Mouse (Mus musculus): ENCODE measurements around the gene Rpa2.
"Not testable (repeated sequence)": the region's sequence is repeated elsewhere in the genome, so short reads cannot be mapped to it uniquely, and the experiment has no call there.

The Rpa2 gene

GRCm38 (mm10) chr4:132762602-132763001, 5.5 kb upstream of the Rpa2 start:
- in situ Hi-C loops (cut with MboI), result no loop called here

- in situ Hi-C loops (cut with MboI), result not testable (repeated sequence)
Measured at GRCm38 (mm10) chr4:132763125-132763524, 5.0 kb upstream of the Rpa2 start.

GRCm38 (mm10) chr4:132771776-132772175, 3.6 kb downstream of the Rpa2 start:
- in situ Hi-C loops (cut with MboI), result no loop called here

GRCm38 (mm10) chr4:132774905-132775304, 6.8 kb downstream of the Rpa2 start:
- in situ Hi-C loops (cut with MboI), result loop anchor here (5.0 kb wide), 1 partner anchor 42 kb away; no protein-coding TSS in a partner anchor

- in situ Hi-C loops (cut with MboI), result loop anchor here (5.0 kb wide), 1 partner anchor 41 kb away; no protein-coding TSS in a partner anchor
Measured at GRCm38 (mm10) chr4:132776764-132777163, 8.6 kb downstream of the Rpa2 start.

- in situ Hi-C loops (cut with MboI), result loop anchor here (5.0 kb wide), 1 partner anchor 39 kb away; no protein-coding TSS in a partner anchor
Measured at GRCm38 (mm10) chr4:132778562-132779201, 10.6 kb downstream of the Rpa2 start.

- in situ Hi-C loops (cut with MboI), result no loop called here
Measured at GRCm38 (mm10) chr4:132780288-132780687, 12.2 kb downstream of the Rpa2 start.

- in situ Hi-C loops (cut with MboI), result no loop called here
Measured at GRCm38 (mm10) chr4:132783732-132784131, 15.6 kb downstream of the Rpa2 start.

- in situ Hi-C loops (cut with MboI), result no loop called here
Measured at GRCm38 (mm10) chr4:132785228-132785627, 17.1 kb downstream of the Rpa2 start.

- in situ Hi-C loops (cut with MboI), result no loop called here
Measured at GRCm38 (mm10) chr4:132789731-132790130, 21.6 kb downstream of the Rpa2 start.

- in situ Hi-C loops (cut with MboI), result not testable (repeated sequence)
Measured at GRCm38 (mm10) chr4:132793322-132794004, 25.3 kb downstream of the Rpa2 start.

GRCm38 (mm10) chr4:132794028-132794427, 25.9 kb downstream of the Rpa2 start:
- in situ Hi-C loops (cut with MboI), result no loop called here

- in situ Hi-C loops (cut with MboI), result no loop called here
Measured at GRCm38 (mm10) chr4:132794760-132795159, 26.6 kb downstream of the Rpa2 start.

- in situ Hi-C loops (cut with MboI), result no loop called here
Measured at GRCm38 (mm10) chr4:132795171-132795570, 27.0 kb downstream of the Rpa2 start.

- in situ Hi-C loops (cut with MboI), result no loop called here
Measured at GRCm38 (mm10) chr4:132796196-132796886, 28.2 kb downstream of the Rpa2 start, which contains the start of gene Themis2. Gene Themis2 (minus strand): TSS chr4:132796387.

GRCm38 (mm10) chr4:132797461-132797860, 29.3 kb downstream of the Rpa2 start:
- in situ Hi-C loops (cut with MboI), result no loop called here

GRCm38 (mm10) chr4:132798028-132798427, 29.9 kb downstream of the Rpa2 start:
- in situ Hi-C loops (cut with MboI), result no loop called here

- in situ Hi-C loops (cut with MboI), result not testable (repeated sequence)
Measured at GRCm38 (mm10) chr4:132798666-132799065, 30.5 kb downstream of the Rpa2 start.

- in situ Hi-C loops (cut with MboI), result no loop called here
Measured at GRCm38 (mm10) chr4:132799845-132800244, 31.7 kb downstream of the Rpa2 start.

- in situ Hi-C loops (cut with MboI), result no loop called here
Measured at GRCm38 (mm10) chr4:132801176-132802077, 33.3 kb downstream of the Rpa2 start.

GRCm38 (mm10) chr4:132802171-132802637, 34.1 kb downstream of the Rpa2 start:
- in situ Hi-C loops (cut with MboI), result no loop called here

Data from mature B cell (primary cell).